Mouse (Mus musculus): Measurements from ENCODE around the gene Gabrg2.

DNA sequence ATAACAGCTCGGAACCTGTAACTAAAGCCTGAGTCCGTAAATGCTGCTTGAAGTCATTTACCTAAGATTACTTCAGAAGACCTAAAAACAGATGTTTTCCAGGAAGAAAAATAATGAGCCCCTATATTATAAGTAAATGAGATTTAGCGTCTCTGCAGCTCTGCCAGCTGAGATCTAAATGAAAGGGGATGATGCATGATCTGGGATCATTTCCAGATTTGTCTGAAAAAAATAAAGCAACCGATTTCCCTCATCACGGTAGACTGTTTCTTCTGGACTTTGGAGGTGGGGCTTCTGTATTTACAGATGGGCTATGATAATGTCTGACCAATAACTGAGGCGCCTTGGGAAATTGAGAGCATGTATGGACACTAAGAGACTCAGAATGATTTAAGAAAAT is 20.5 kb downstream of the Gabrg2 start:
- no peak for TF ChIP-seq EP300 (IDR thresholded peaks at IDR 0.05; ENCODE audit: low read depth)
- TF ChIP-seq CTCF (IDR thresholded peaks at IDR 0.05; ENCODE audit: low read depth), result no peak

Measured in liver, postnatal 0 days (tissue).